Mouse (Mus musculus): ENCODE measurements around the gene Bloc1s5.

GRCm38 (mm10) chr13:38613583-38613982 lies 21.3 kb downstream of the Bloc1s5 start:
- TF ChIP-seq USF1 (IDR thresholded peaks at IDR 0.05; ENCODE audit: low read depth, low read length) (no peak), CTCF (conservative IDR thresholded peaks at IDR 0.05 in 1 of 2, IDR thresholded peaks at IDR 0.05 in 1 of 2; ENCODE audit: low read depth in 2 of 2, low read length in 2 of 2) (no peak), POLR2A (IDR thresholded peaks at IDR 0.05; ENCODE audit: low read depth, low read length) (no peak), MAX (IDR thresholded peaks at IDR 0.05; ENCODE audit: low read length) (no peak), BHLHE40 (IDR thresholded peaks at IDR 0.05; ENCODE audit: low read depth, low read length) (no peak), TCF12 (IDR thresholded peaks at IDR 0.05; ENCODE audit: low read depth, low read length) (no peak), NELFE (IDR thresholded peaks at IDR 0.05; ENCODE audit: low read depth, low read length) (no peak), EP300 (IDR thresholded peaks at IDR 0.05; ENCODE audit: low read length) (no peak), SMC3 (IDR thresholded peaks at IDR 0.05; ENCODE audit: low read depth, low read length) (no peak), ZNF384 (IDR thresholded peaks at IDR 0.05; ENCODE audit: low read depth, low read length) (no peak), KAT2A (IDR thresholded peaks at IDR 0.05; ENCODE audit: insufficient replicate concordance, low read length) (no peak), MAFK (IDR thresholded peaks at IDR 0.05; ENCODE audit: insufficient replicate concordance, low read length) (no peak), JUND (conservative IDR thresholded peaks at IDR 0.05; ENCODE audit: low read depth, low read length) (no peak), RAD21 (IDR thresholded peaks at IDR 0.05; ENCODE audit: low read depth, low read length) (no peak)

All from CH12.LX (cell line).